Mouse (Mus musculus) B cell, adult 67 days (primary cell): Measurements from ENCODE around the gene Sf3b3. TPM values are rescaled to one million over a fixed set of nuclear protein-coding genes. Genes with fewer than 3 reads are reported as not detected.

Experiments used
- total RNA-seq, 2 experiments: library from RNA; stranded (reverse); gene quantifications; 4 replicates each; pipeline ENCODE4 v1.2.4; 2023

Gene Sf3b3
- total RNA-seq: 100 to 1,000 TPM; 173 to 186 TPM

GRCm38 (mm10) chr8:110846405-110847170 is at the start of gene Sf3b3, which contains the start of gene Cog4:
TSS of gene Sf3b3 (minus strand) at chr8:110846787.
TSS of gene Cog4 (plus strand) at chr8:110846600.

DNA sequence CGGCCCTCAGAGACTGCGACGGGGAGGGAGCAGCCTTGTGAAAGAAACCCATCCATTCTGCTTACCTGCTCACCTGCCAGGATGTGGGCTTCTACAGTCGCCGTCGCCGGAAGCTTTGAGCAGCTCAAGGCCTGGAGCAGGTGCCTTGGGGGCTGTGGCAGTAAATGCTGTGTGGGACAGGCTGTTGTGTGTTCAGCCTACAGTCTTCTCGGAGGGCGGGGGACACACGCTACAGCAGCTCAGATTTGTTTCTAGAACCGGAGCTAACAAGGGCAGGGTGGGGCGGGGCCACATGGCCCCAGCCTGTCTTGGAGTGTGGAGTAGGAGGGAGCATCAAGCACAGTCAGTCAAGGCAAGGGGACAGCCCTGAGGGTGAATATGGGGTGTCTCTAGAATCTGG is 40.9 kb downstream of the Sf3b3 start, which contains the start of gene Il34:
Il34 (minus strand) TSS at position 256 of the 400 bp plus-strand sequence.

Other genes starting within 250 kb of the Sf3b3 start
- gene Vac14, start 228.2 kb downstream of the Sf3b3 start, total RNA-seq: 10 to 100 TPM; 59.9 to 65.1 TPM
- 1 to 10 TPM; 3.6 to 3.8 TPM for gene Mtss1l, start 125.3 kb downstream of the Sf3b3 start, total RNA-seq
- gene Il34, start 40.9 kb downstream of the Sf3b3 start, total RNA-seq: not detected
- 10 to 100 TPM; 64.7 to 78.0 TPM for gene Cog4, start 187 bp downstream of the Sf3b3 start, total RNA-seq
- gene Fuk, start 55.7 kb upstream of the Sf3b3 start, total RNA-seq: 10 to 100 TPM; 15.6 to 22.1 TPM
- 10 to 100 TPM; 27.4 to 30.4 TPM for gene St3gal2, start 73.1 kb upstream of the Sf3b3 start, total RNA-seq
- 10 to 100 TPM; 69.4 to 71.6 TPM for gene Ddx19a, start 151.0 kb upstream of the Sf3b3 start, total RNA-seq
- 10 to 100 TPM; 18.1 to 20.5 TPM for gene Ddx19b, start 185.0 kb upstream of the Sf3b3 start, total RNA-seq
- gene Aars, start 186.4 kb upstream of the Sf3b3 start, total RNA-seq: 10 to 100 TPM; 43.0 to 45.0 TPM
- 10 to 100 TPM in 1 of 2 experiments, 1 to 10 TPM in 1; 8.7 to 11.4 TPM for gene Exosc6, start 209.6 kb upstream of the Sf3b3 start, total RNA-seq
- gene Clec18a, start 245.6 kb upstream of the Sf3b3 start, total RNA-seq: not detected
- 10 to 100 TPM; 26.8 to 27.1 TPM for gene Pdpr, start 247.8 kb upstream of the Sf3b3 start, total RNA-seq